Mouse (Mus musculus) kidney, adult 9 months (tissue): ENCODE results near the gene Mypop.

Experiments
- DNase-seq: peaks from one replicate; pipeline ENCODE4 v3.0.0; 2022

Mypop gene

DNA sequence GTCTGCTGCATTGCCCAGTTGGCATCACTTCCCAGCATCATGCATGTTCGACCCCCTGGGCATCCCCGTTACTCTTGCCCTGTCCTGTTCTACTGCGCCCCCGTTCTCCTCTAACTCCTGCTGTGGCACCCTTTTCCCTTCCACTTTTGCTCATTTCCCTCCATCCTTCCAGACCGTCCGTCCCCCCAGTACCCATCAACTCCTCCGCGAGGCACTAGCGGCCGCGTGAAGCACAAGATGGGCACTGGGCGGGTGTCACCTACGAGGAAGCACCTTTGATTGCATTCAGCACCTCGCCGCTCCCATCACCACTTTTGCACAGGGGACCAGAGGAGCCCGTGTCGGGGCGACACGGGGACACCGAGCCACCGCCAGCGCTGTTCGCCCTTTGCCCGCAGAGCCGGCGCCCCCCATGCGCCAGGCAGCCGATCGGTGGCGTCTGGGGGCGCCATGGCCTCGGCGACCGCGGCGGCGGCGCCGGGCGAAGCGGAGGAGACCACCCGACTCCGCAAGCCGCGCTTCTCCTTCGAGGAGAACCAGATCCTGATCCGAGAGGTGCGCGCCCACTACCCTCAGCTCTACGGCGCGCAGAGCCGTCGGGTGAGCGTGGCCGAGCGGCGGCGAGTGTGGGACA is 732 bp downstream of the Mypop start:
- no peak for DNase-seq

DNA sequence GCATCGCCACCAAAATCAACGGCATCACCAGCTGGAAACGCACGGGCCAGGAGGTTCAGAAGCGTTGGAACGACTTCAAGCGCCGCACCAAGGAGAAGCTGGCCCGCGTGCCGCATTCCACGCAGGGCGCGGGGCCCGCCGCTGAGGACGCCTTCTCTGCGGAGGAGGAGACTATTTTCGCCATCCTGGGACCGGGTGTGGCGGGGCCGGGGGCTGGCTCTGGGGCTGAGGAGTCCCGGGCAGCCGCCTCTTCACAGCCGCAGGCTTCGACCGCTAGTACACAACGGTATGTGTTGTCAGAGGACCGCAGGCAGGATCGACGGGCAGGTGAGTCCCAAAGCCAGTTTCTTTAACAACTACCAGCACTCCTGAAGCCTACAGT is 1.2 kb downstream of the Mypop start:
- no peak for DNase-seq

DNA sequence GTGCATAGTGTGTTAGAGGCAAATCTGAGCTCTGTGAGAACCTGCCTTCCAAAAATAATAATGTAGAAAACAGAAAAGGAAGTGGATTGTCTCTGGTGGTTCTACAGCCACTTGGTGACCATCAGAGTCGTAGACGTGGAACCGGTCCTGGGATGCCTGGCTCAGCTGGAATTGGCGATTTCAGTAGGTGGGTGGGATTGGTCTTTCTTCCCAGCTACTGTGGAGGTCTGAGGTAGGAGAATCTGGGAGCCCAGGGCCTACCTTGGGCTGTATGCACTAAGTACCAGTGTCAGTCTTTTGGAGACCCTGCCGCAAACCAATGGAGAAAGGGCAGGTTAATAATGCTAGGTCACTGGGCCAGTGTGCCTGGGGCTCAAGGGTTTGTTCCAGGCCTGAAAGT is 2.0 kb downstream of the Mypop start:
- no peak for DNase-seq

DNA sequence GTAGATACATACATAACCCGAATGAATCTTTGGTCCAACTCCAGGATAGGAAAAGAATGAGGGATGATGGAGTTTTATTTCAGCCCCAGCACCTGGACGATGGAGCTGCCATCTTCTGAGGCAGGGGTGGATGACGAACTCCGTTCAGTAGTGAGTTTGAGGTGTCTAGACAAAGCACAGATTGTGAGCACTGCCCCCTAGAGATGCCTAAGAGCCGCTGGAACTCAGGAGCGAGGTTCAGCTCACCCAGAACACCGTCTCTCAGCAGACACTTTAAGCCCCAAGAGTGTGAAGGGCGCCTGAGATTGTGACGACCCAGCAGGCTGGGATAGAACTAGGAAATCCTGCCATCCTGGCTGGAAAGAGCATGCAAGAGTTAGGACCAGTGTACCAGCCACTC is 7.8 kb downstream of the Mypop start:
- no peak for DNase-seq

DNA sequence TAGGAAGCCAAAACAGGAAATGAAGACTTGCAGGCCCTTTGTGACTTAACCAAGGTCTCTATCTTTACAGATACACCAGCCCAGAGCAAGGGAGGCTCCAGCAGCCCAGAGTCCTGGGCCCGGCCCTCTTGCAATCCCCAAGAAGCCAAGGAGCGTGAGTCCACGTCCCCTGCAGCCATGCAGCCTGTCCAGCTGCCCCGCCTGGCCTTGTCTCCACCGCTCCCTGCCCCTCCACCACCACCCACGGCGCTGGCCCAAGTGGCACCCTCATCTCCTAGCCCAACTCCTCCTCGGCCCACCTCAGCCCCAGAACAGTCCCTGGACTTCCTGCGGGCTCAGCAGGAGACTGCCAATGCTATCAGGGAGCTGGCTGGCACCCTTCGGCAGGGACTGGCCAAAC is 9.4 kb downstream of the Mypop start:
- no peak for DNase-seq

GRCm38 (mm10) chr7:19001066-19001806 is 10.2 kb downstream of the Mypop start:
- peak; percentile 67 for DNase-seq

DNA sequence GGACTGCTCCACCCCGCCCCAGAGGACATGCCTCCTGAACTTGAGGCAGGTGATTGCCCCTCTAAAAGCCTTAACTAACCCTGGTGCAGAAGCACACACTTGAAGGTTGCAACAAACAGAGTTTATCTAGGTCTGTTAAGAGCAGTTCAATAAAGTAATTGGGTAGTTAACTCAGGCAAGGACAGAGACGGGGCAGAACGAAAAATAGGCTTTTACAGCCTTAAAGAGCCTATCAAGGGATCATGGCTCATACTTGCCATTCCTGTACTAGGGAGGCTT is 10.7 kb downstream of the Mypop start:
- DNase-seq: no peak

- DNase-seq: no peak
These were observed 11.1 kb downstream of the Mypop start for GRCm38 (mm10) chr7:19002115-19002514.

DNA sequence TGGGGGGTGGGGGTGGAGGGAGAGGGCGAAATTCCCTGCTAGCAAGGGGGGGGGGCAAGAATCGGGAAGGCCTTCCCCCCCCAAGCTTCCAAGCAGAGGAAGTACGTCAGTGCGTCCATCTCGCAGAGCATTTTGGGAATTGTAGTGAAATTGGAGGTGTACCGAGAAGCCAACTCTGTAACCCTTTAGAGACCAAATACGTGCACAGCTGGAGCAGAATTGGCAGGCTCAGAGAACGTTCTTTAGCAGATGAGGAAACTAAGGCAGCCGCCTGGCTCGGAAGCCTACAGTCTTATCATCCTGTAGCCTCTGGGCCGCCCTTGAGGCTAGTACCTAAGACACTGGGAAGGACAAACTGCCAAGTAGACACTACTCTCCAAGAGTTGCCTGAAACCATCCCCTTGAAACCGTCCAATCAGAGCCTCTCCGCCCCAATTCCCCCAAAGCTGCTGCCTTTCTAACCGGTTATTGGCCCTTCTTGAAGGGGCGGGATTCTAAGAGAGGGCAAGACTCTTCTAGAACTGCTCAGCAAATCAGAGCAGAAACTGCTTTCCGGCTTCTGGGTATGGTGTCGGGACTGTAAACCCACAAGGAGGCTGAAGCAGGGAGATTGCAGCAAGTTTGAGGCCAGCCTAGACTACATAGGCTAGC is 11.9 kb downstream of the Mypop start:
- peak; percentile 92 for DNase-seq

- peak; percentile 97 for DNase-seq
These were observed 13.0 kb downstream of the Mypop start, which contains the start of gene Irf2bp1 for GRCm38 (mm10) chr7:19003902-19004630. Gene Irf2bp1 (plus strand): TSS chr7:19004044.

GRCm38 (mm10) chr7:19004631-19005079 is 13.6 kb downstream of the Mypop start:
- DNase-seq: no peak

DNA sequence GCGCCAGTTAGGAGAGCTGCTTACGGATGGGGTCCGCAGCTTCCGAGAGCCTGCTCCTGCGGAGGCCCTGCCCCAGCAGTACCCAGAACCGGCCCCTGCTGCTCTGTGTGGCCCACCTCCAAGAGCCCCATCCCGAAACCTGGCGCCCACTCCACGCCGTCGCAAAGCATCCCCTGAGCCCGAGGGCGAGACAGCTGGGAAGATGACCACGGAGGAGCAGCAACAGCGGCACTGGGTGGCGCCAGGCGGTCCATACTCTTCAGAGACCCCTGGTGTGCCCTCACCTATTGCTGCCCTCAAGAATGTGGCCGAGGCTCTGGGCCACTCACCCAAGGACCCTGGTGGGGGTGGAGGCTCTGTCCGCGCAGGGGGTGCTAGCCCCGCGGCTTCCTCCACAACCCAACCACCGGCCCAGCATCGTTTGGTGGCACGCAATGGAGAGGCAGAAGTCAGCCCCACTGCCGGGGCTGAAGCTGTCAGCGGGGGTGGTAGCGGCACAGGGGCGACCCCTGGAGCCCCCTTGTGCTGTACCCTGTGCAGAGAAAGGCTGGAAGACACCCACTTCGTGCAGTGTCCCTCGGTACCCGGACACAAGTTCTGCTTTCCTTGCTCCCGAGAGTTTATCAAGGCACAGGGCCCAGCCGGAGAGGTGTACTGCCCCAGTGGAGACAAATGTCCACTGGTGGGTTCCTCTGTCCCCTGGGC is 14.5 kb downstream of the Mypop start:
- no peak for DNase-seq

- DNase-seq: peak; percentile 95
These were observed 15.4 kb downstream of the Mypop start for GRCm38 (mm10) chr7:19006476-19006875.

GRCm38 (mm10) chr7:19007026-19007977 is 16.3 kb downstream of the Mypop start:
- peak; percentile 48 for DNase-seq

GRCm38 (mm10) chr7:19010581-19010980 is 19.5 kb downstream of the Mypop start:
- DNase-seq: no peak

DNA sequence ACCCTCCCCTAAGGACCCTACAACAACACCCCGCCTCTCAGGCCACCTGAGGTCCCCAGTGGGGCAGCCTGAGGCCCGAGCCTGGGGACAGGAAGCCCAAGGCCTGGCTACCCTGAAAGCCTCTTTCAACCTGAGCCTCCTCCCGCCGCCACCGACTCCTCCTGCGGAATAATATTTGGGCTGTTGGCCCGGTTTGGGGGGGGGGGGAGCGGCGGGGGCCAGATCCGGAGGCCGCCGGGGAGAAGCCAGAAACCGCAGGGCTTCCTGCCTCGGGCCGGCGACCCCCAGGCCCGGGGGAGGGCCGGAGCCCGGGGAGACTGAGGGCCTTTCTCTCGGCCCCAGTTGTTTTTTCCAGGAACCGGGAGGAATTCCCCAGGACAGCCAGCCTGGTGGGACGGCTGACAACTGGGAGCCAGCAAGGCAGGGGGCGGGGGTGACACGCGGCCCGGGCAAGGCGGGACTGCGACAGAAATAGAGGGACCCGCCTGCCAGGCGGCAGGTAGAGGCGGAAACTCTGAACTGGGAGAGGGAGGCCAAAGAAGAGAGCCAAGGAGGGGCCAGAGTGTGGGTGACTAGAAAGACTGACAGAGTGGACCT is 21.1 kb downstream of the Mypop start:
- no peak for DNase-seq

DNA sequence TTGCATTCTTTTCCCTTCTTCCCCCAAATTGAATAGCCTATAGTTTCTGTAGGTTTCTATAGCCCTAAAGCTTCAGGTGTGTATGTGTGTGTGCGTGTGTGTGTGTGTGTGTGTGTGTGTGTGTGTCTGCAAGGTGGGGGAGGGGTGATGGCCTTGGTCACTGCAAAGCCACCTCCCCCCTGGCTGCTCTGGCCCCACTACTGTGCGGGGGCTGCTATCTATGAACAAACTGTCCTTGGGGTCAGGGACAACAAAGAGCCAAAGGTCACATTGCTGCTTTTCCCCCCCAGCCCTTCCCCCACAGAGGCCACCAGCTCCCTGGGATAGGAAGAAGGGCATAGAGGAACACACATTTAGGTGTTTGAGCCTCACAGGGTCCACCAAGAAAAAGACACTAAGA is 21.8 kb downstream of the Mypop start:
- no peak for DNase-seq

DNA sequence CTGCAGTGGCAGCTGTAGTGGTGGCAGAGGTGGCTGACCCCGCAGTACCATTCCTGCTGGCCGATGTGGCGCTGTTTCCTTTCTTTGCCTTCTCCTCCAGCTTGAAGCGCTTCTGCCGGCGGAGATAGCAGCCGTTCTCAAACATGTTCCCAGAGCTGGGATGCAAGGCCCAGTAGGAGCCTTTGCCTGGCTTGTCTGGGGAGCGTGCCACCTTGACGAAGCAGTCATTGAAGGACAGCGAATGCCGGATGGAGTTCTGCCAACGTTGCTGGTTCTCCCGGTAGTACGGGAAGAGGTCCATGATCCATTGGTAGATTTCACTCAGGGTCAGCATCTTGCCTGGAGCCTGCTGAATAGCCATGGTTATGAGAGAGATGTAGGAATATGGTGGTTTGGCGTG is 23.4 kb downstream of the Mypop start:
- DNase-seq: no peak

DNA sequence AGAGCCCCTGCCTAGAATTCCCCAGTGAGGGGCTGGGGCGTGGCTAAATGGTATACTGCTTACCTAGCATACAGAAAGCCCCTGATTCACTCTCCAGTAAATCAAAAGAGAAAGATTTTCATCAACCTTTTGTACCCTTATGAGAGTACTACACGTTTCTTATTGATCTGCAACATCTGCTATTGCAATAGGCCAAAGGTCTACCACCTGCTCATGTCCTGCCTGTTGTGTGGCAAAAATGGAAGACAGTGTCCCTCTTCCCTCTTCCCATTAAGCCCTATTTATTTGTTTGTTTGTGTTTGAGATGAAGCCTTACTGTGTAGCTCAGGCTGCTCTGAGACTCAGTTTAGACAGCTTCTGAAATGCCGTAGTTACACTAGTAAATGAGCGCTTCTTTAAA is 25.0 kb downstream of the Mypop start:
- no peak for DNase-seq

DNA sequence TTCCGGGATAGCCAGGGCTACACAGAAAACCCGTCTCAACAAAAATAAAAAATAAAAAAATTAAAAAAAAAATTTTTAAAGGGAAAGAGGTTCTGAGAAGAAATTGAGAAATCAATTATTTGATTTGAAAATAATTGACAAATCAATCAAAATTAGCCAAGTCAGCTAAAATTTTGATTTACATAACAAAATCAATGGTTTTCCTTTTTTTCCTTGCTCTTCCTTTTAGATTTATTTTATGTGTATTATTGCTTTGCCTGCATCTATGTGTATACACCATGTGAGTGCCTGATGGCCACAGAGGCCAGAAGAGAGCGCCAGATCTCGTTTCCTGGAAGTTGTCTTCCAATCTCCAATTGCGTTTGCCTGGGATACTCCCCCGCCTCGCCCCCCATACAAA is 26.9 kb downstream of the Mypop start:
- DNase-seq: no peak

- DNase-seq: no peak
These were observed 30.0 kb downstream of the Mypop start for GRCm38 (mm10) chr7:19021048-19021447.
